Mouse (Mus musculus) liver, adult 2 months (tissue): ENCODE data around the gene Ptprd. TPM values are rescaled to one million over a fixed set of nuclear protein-coding genes. Genes with fewer than 3 reads are reported as not detected.
"Not testable (repeated sequence)": the region's sequence is repeated elsewhere in the genome, so short reads cannot be mapped to it uniquely, and the experiment has no call there.

Experiments used
- DNase-seq: peaks from one replicate; pipeline ENCODE4 v3.0.0-alpha.2; 2011; ENCODE audit warnings: low read depth, low spot score; ENCODE audit errors: extremely low read depth
- H3K27ac ChIP-seq: fragments of 200-500 bp; replicated peaks from 2 replicates; pipeline ENCODE4 v1.5.1; 2012; ENCODE audit warnings: low read depth, mild to moderate bottlenecking, control low read depth, inconsistent platforms, low read length; ENCODE audit not compliant: insufficient read depth
- H3K27me3 ChIP-seq: fragments of 200-500 bp; 2 replicates; pipeline ENCODE4 v1.6.1; 2012; ENCODE audit warnings: mild to moderate bottlenecking, moderate library complexity, low read length, inconsistent platforms; ENCODE audit not compliant: control insufficient read depth, insufficient read depth
- H3K36me3 ChIP-seq: fragments of 200-500 bp; 2 replicates; pipeline ENCODE4 v1.6.1; 2012; ENCODE audit warnings: low read length, inconsistent platforms; ENCODE audit not compliant: control insufficient read depth, insufficient read depth
- H3K4me1 ChIP-seq: fragments of 200-500 bp; 2 replicates; pipeline ENCODE4 v1.6.1; 2011; ENCODE audit warnings: low read length; ENCODE audit not compliant: control insufficient read depth, insufficient read depth
- H3K4me3 ChIP-seq: fragments of 200-500 bp; 2 replicates; pipeline ENCODE4 v1.5.1; 2011; ENCODE audit warnings: low read depth, mild to moderate bottlenecking, control low read depth, low read length, moderate library complexity; ENCODE audit not compliant: insufficient read depth
- H3K79me2 ChIP-seq: fragments of 200-500 bp; 2 replicates; pipeline ENCODE4 v1.6.1; 2012; ENCODE audit warnings: inconsistent platforms, mild to moderate bottlenecking, low read length, moderate library complexity; ENCODE audit not compliant: control insufficient read depth, insufficient read depth
- H3K9ac ChIP-seq: fragments of 200-500 bp; 2 replicates; pipeline ENCODE4 v1.6.1; 2012; ENCODE audit warnings: low read depth, mild to moderate bottlenecking, control low read depth, inconsistent platforms, low read length
- CTCF ChIP-seq: fragments of 200-500 bp; IDR thresholded peaks from 2 replicates; pipeline ENCODE4 v1.5.1; 2011; ENCODE audit warnings: low read depth, low read length, control low read depth
- POLR2A ChIP-seq: fragments of 200-500 bp; IDR thresholded peaks from 2 replicates; pipeline ENCODE4 v1.6.1; 2011; ENCODE audit warnings: low read length, control low read depth; ENCODE audit not compliant: insufficient read depth; ENCODE audit errors: extremely low read depth
- WGBS: fragments of 180-500 bp; shearing (Covaris S2); methylation state at CpG from one replicate; pipeline ENCODE4 v1.1.7; 2018; 5-methylcytosine and 5-hydroxymethylcytosine counted together
- polyA plus RNA-seq: library from polyadenylated mRNA; depleted of rRNA; stranded (reverse); fragments of >200 nt; gene quantifications from 2 replicates; pipeline ENCODE4 v1.2.3, GENCODE M21; 2012
- total RNA-seq: library from RNA; depleted of rRNA; stranded (reverse); fragments of >200 nt; gene quantifications from 2 replicates; pipeline ENCODE4 v1.2.3, GENCODE M21; 2014

Ptprd gene
- total and polyA plus RNA-seq, 2 experiments: 15.4 to 127 TPM

DNA sequence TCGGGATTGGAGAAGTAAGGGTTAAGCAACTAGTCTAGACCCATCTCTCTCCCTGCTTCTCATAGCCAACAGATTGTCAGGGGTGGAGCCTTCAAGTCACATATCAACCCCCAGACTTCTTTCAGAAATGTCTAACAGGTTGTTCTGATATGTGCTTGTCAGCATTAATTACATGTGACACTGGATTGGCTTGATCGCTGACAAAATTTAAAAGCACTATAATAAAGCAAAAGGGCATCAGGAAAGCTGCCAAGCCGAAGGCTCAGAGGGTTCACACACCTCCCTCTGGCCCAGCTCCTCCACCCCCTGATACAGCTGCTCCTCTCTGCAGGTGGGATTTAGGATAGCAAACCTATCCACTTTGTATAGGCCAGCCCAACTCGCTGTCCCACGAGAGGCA, 1775.8 kb downstream of the Ptprd start:
- Histone ChIP-seq H3K27ac (no peak overlapping the region), H3K4me1 (peaks cover 2% of the 10 kb centered on the region; the same call in 1 of the 2 replicates), H3K9ac (no peak overlapping the region), H3K27me3 (no peaks in the 10 kb centered on the region), H3K4me3 (no peak overlapping the region), H3K36me3 (no peaks in the 10 kb centered on the region), H3K79me2 (peaks cover 15% of the 10 kb centered on the region; the same call in 1 of the 2 replicates)
- 63% methylated on average over 5 of the region's 5 CpGs for WGBS
- DNase-seq: peak; percentile 54
- TF ChIP-seq CTCF: no peak
- TF ChIP-seq POLR2A: no peak

DNA sequence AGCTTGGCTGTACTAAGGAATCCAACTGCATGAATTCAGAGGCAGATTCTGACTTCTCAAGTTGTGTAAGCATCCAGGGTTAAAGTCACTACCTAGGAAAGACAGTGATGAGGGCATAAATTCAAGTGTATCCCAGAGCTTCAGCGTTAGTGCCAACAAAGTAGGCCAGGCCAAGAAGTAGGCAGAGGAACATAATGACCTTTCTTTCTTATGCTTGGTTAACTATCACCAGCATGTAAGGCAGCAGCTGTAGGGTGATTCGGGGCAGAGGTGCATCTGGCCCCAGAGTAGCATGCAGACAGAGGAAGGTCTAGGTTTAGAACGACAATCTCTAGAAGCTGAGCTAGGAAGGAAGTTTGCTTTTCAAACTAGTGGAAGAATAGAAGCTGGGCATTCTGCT, 1782.0 kb downstream of the Ptprd start:
- peak; percentile 60 for DNase-seq
- no peaks in the 10 kb centered on the region for H3K27me3 ChIP-seq
- H3K79me2 ChIP-seq: peaks cover 7% of the 10 kb centered on the region; the same call in 1 of the 2 replicates
- H3K9ac ChIP-seq: no peak overlapping the region
- TF ChIP-seq POLR2A: no peak
- no peak for TF ChIP-seq CTCF
- no peak overlapping the region; the same call in 1 of the 2 replicates for H3K27ac ChIP-seq
- H3K4me1 ChIP-seq: peaks cover 8% of the 10 kb centered on the region
- 65% methylated on average over 3 of the region's 3 CpGs for WGBS
- H3K4me3 ChIP-seq: no peak overlapping the region
- no peaks in the 10 kb centered on the region for H3K36me3 ChIP-seq

DNA sequence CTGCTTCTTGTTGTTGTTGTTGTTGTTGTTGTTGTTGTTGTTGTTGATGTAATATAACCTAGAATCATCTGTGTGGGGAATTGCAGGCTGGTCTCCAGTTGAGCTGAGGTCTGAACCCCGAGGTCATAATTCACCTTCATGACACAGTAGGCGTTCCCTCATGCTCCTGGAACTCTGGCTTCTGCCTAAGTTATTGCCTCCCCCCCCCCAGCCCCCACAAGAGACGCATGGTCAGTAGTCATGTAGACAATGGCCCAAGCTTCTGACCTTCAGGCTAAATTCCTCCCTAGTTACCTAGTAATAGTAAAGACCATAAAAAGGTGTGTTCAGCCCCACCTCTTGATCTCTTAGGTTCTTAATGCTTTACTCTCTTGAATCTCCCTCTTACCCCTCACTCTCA, 1784.7 kb downstream of the Ptprd start:
- peaks cover 13% of the 10 kb centered on the region; the same call in 1 of the 2 replicates for H3K79me2 ChIP-seq
- not testable (repeated sequence) for H3K27ac ChIP-seq, DNase-seq, H3K4me1 ChIP-seq, H3K4me3 ChIP-seq, H3K27me3 ChIP-seq, H3K9ac ChIP-seq, H3K36me3 ChIP-seq
- WGBS: 80% methylated on average over 3 of the region's 3 CpGs

GRCm38 (mm10) chr4:76425230-76425575, 1786.6 kb downstream of the Ptprd start:
- no peaks in the 10 kb centered on the region for H3K36me3 ChIP-seq
- H3K4me1 ChIP-seq: peaks cover 10% of the 10 kb centered on the region
- H3K4me3 ChIP-seq: peak overlapping the region; percentile 15; the same call in 1 of the 2 replicates
- H3K27me3 ChIP-seq: no peaks in the 10 kb centered on the region
- TF ChIP-seq CTCF: no peak
- no peak for TF ChIP-seq POLR2A
- H3K27ac ChIP-seq: no peak overlapping the region
- 55% methylated on average over 2 of the region's 2 CpGs for WGBS
- peaks cover 13% of the 10 kb centered on the region; the same call in 1 of the 2 replicates for H3K79me2 ChIP-seq
- DNase-seq: no peak
- no peak overlapping the region for H3K9ac ChIP-seq

- TF ChIP-seq POLR2A: no peak
- no peak for TF ChIP-seq CTCF
- H3K36me3 ChIP-seq: no peaks in the 10 kb centered on the region
- H3K4me3 ChIP-seq: peak overlapping the region; percentile 42; the same call in 1 of the 2 replicates
- H3K27ac ChIP-seq: peak overlapping the region; percentile 88
- peaks cover 9% of the 10 kb centered on the region; the same call in 1 of the 2 replicates for H3K79me2 ChIP-seq
- peak; percentile 95 for DNase-seq
- peaks cover 8% of the 10 kb centered on the region for H3K4me1 ChIP-seq
- peak overlapping the region; percentile 81 for H3K9ac ChIP-seq
- H3K27me3 ChIP-seq: no peaks in the 10 kb centered on the region
- 17% methylated on average over 9 of the region's 9 CpGs for WGBS
Observed at GRCm38 (mm10) chr4:76424324-76425229, 1787.2 kb downstream of the Ptprd start.

- no peaks in the 10 kb centered on the region for H3K36me3 ChIP-seq
- WGBS: 76% methylated on average over 4 of the region's 4 CpGs
- H3K27me3 ChIP-seq: no peaks in the 10 kb centered on the region
- TF ChIP-seq CTCF (no peak), POLR2A (no peak)
- peaks cover 8% of the 10 kb centered on the region for H3K4me1 ChIP-seq
- no peak overlapping the region for H3K9ac ChIP-seq
- H3K4me3 ChIP-seq: no peak overlapping the region
- H3K79me2 ChIP-seq: peaks cover 6% of the 10 kb centered on the region; the same call in 1 of the 2 replicates
- no peak overlapping the region for H3K27ac ChIP-seq
- peak; percentile 62 for DNase-seq
Observed at GRCm38 (mm10) chr4:76422113-76422512, 1789.6 kb downstream of the Ptprd start.
